Mouse (Mus musculus) CD4-positive naive resting alpha-beta T cell, adult 76 days (primary cell): Measurements from ENCODE around the gene Defa35. TPM values are rescaled to one million over a fixed set of nuclear protein-coding genes. Genes with fewer than 3 reads are reported as not detected.

Experiments used
- total RNA-seq: library from RNA; stranded (reverse); gene quantifications from one replicate; pipeline ENCODE4 v1.2.4, GENCODE M21; 2023

Defa35 gene
- total RNA-seq, result not detected

DNA sequence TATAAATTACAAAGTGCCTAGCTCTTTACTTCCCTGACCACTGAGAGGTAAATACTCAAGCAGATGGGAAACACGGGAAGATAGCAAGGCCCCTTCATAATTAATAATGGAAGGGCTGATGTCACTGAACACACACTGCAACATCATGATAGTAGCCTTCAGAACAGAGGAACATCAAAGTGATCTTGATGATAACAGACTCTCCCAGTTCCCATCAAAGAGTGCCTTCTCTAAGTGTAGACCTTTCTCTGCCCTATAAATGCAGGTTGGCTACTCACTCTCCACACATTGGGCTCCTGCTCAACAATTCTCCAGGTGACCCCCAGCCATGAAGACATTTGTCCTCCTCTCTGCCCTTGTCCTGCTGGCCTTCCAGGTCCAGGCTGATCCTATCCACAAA, at the start of gene Defa35:
Defa35 (plus strand) TSS at position 301 of the 400 bp plus-strand sequence.

DNA sequence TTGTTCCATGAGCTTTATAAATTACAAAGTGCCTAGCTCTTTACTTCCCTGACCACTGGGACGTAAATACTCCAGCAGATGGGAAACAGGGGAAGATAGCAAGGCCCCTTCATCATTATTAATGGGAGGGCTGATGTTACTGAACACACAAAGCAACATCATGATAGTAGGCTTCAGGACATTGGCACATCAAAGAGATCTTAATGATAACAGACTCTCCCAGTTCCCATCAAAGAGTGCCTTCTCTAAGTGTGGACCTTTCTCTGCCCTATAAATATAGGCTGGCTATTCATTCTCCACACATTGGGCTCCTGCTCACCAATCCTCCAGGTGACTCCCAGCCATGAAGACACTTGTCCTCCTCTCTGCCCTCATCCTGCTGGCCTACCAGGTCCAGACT, 39.6 kb upstream of the Defa35 start, which contains the start of gene Defa21:
Defa21 (plus strand) TSS at position 301 of the 400 bp plus-strand sequence.

DNA sequence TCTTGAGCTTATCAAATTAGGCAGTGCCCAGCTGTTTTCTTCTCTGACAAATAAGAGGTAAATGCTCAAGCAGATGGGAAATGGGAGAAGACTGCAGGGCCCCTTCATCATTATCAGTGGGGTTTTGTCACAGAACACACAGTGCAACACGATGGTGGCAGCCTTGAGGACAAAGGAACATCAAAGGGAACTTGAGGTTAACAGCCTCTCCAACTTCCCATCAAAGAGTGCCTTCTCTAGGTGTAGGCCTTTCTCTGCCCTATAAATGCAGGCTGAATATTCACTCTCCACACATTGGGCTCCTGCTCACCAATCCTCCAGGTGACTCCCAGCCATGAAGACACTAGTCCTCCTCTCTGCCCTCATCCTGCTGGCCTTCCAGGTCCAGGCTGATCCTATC, 10.1 kb upstream of the Defa35 start, which contains the start of gene Defa23:
Defa23 (plus strand) TSS at position 301 of the 400 bp plus-strand sequence.

DNA sequence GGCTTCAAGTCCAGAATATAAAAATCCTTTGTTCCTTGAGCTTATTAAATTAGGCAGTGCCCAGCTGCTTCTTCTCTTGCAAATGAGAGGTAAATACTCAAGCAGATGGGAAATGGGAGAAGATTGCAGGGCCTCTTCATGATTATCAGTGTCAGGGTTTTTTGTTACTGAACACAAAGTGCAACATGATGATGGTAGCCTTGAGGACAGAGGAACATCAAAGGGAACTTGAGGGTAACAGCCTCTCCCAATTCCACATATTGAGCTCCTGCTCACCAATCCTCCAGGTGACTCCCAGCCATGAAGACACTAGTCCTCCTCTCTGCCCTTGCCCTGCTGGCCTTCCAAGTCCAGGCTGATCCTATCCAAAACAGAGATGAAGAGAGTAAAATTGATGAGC, 19.3 kb downstream of the Defa35 start, which contains the start of gene Defa25:
Defa25 (plus strand) TSS at position 301 of the 400 bp plus-strand sequence.

DNA sequence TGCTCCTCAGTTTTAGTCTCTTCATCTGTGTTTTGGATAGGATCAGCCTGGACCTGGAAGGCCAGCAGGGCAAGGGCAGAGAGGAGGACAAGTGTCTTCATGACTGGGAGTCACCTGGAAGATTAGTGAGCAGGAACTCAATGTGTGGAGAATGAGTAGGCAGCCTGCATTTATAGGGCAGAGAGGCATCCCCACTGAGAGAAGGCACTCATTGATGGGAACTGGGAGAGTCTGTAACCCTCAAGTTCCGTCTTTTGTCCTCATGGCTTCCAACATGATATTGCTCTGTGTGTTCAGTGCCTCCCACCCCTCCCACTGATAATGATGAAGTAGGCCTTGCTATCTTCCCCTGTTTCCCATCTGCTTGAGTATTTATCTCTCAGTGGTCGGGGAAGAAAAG, 31.1 kb downstream of the Defa35 start, which contains the start of gene Gm14851:
Gm14851 (minus strand) TSS at position 101 of the 400 bp plus-strand sequence.

Other genes with a start within 250 kb of the Defa35 start
- gene Defb33, start 172.4 kb upstream of the Defa35 start, total RNA-seq, result not detected
- gene Gm15056, start 162.4 kb upstream of the Defa35 start, total RNA-seq, result not detected
- gene Gm6040, start 143.0 kb upstream of the Defa35 start, total RNA-seq, result not detected
- gene AY761185, start 120.3 kb upstream of the Defa35 start, total RNA-seq, result not detected
- not detected for gene Defa21, start 39.5 kb upstream of the Defa35 start, total RNA-seq
- not detected for gene Defa23, start 10.0 kb upstream of the Defa35 start, total RNA-seq
- not detected for gene Defa25, start 19.4 kb downstream of the Defa35 start, total RNA-seq
- gene Gm14851, start 31.0 kb downstream of the Defa35 start, total RNA-seq, result not detected
- not detected for gene Defa30, start 69.6 kb downstream of the Defa35 start, total RNA-seq
- gene Defa22, start 97.2 kb downstream of the Defa35 start, total RNA-seq, result not detected
- not detected for gene Defa31, start 126.6 kb downstream of the Defa35 start, total RNA-seq
- not detected for gene Gm15293, start 136.5 kb downstream of the Defa35 start, total RNA-seq
- not detected for gene Gm15292, start 184.7 kb downstream of the Defa35 start, total RNA-seq